Mouse (Mus musculus) neural tube, embryonic 11.5 days (tissue): Measurements from ENCODE around the gene Irx5. TPM values are rescaled to one million over a fixed set of nuclear protein-coding genes. Genes with fewer than 3 reads are reported as not detected.

Source experiments
- ATAC-seq: fragments of 200-750 bp; cut with Nextera tagmentation; 2 replicates; pipeline ENCODE4 v1.8.0; 2017; ENCODE audit warnings: moderate number of reproducible peaks, mild to moderate bottlenecking, moderate TSS enrichment, moderate library complexity; ENCODE audit not compliant: insufficient read depth, low FRiP score, low TSS enrichment
- DNase-seq: peaks from one replicate; pipeline ENCODE4 v3.0.0-alpha.2; 2015; ENCODE audit warnings: low spot score
- H3K27ac ChIP-seq: fragments of 300-500 bp; sonication (generic); 2 replicates; pipeline ENCODE4 v1.5.1; 2014; ENCODE audit warnings: low read depth, mild to moderate bottlenecking, low read length
- H3K27me3 ChIP-seq: fragments of 300-500 bp; sonication (generic); 2 replicates; pipeline ENCODE4 v1.6.1; 2014; ENCODE audit warnings: mild to moderate bottlenecking, low read length, mixed read lengths; ENCODE audit not compliant: control insufficient read depth, insufficient read depth
- H3K36me3 ChIP-seq: fragments of 300-500 bp; sonication (generic); 2 replicates; pipeline ENCODE4 v1.6.1; 2014; ENCODE audit warnings: mild to moderate bottlenecking, low read length, moderate library complexity, mixed read lengths; ENCODE audit not compliant: control insufficient read depth, insufficient read depth
- H3K4me1 ChIP-seq: fragments of 300-500 bp; sonication (generic); 2 replicates; pipeline ENCODE4 v1.6.1; 2014; ENCODE audit warnings: low read length, mixed read lengths; ENCODE audit not compliant: control insufficient read depth, insufficient read depth
- H3K4me2 ChIP-seq: fragments of 300-500 bp; sonication (generic); 2 replicates; pipeline ENCODE4 v1.6.1; 2014; ENCODE audit warnings: low read depth, mild to moderate bottlenecking, moderate library complexity
- H3K4me3 ChIP-seq: fragments of 300-500 bp; sonication (generic); 2 replicates; pipeline ENCODE4 v1.5.1; 2014; ENCODE audit warnings: low read depth, low read length
- H3K9ac ChIP-seq: fragments of 300-500 bp; sonication (generic); 2 replicates; pipeline ENCODE4 v1.6.1; 2014; ENCODE audit warnings: mild to moderate bottlenecking, low read length
- H3K9me3 ChIP-seq: fragments of 300-500 bp; sonication (generic); 2 replicates; pipeline ENCODE4 v1.6.1; 2016; ENCODE audit warnings: low read length; ENCODE audit not compliant: control insufficient read depth
- WGBS: fragments of 180-500 bp; shearing (Covaris S2); extraction: QIAGEN DNeasy Blood & Tissue Kit; methylation state at CpG from one replicate; pipeline ENCODE4 v1.1.7; 2014; 5-methylcytosine and 5-hydroxymethylcytosine counted together
- polyA plus RNA-seq: library from polyadenylated mRNA; unstranded; fragments of >200 nt; fragmentation: Nextera tagmentation; extraction: Ambion mirVana; gene quantifications from 2 replicates; pipeline ENCODE4 v1.2.1, GENCODE M21; 2014

Gene Irx5
- polyA plus RNA-seq, 1 experiment from 2014 or later = 19.7 TPM

GRCm38 (mm10) chr8:92364148-92364775 is 6.8 kb downstream of the Irx5 start:
- H3K9me3 ChIP-seq = no peaks in the 10 kb centered on the region
- peaks cover 2% of the 10 kb centered on the region; the same call in 1 of the 2 replicates for H3K36me3 ChIP-seq
- WGBS = 4% methylated on average over 20 of the region's 20 CpGs
- 0 out of 2 replicates have a peak overlapping the region, but pooled peaks have one; percentile 79 for H3K27ac ChIP-seq
- H3K4me3 ChIP-seq = peak overlapping the region; percentile 38
- H3K4me1 ChIP-seq = peaks cover 33% of the 10 kb centered on the region
- no peak for ATAC-seq
- peak overlapping the region; percentile 63 for H3K9ac ChIP-seq
- peak overlapping the region; percentile 60 for H3K4me2 ChIP-seq
- peak; percentile 82 for DNase-seq
- H3K27me3 ChIP-seq = peaks cover 49% of the 10 kb centered on the region

- Histone ChIP-seq H3K4me1 (peaks cover 33% of the 10 kb centered on the region), H3K4me2 (peak overlapping the region; percentile 60), H3K4me3 (peak overlapping the region; percentile 38; the same call in 1 of the 2 replicates), H3K27me3 (peaks cover 46% of the 10 kb centered on the region), H3K9ac (peak overlapping the region; percentile 63), H3K9me3 (no peaks in the 10 kb centered on the region), H3K27ac (no peak overlapping the region), H3K36me3 (peaks cover 2% of the 10 kb centered on the region; the same call in 1 of the 2 replicates)
- ATAC-seq (no peak), DNase-seq (peak; percentile 44)
- WGBS = 9% methylated on average over 20 of the region's 20 CpGs
Measured at GRCm38 (mm10) chr8:92364776-92365240, 7.4 kb downstream of the Irx5 start.

- peak overlapping the region; percentile 60 for H3K4me2 ChIP-seq
- H3K27me3 ChIP-seq = peaks cover 42% of the 10 kb centered on the region
- DNase-seq = peak; percentile 63
- H3K4me1 ChIP-seq = peaks cover 29% of the 10 kb centered on the region
- H3K4me3 ChIP-seq = peak overlapping the region; percentile 38
- H3K9me3 ChIP-seq = no peaks in the 10 kb centered on the region
- H3K9ac ChIP-seq = peak overlapping the region; percentile 36
- 2% methylated on average over 36 of the region's 36 CpGs for WGBS
- 0 out of 2 replicates have a peak overlapping the region, but pooled peaks have one; percentile 8 for H3K27ac ChIP-seq
- no peak for ATAC-seq
- peaks cover 1% of the 10 kb centered on the region; the same call in 1 of the 2 replicates for H3K36me3 ChIP-seq
Measured at GRCm38 (mm10) chr8:92365241-92365943, 8.0 kb downstream of the Irx5 start.

- ATAC-seq = no peak
Measured at GRCm38 (mm10) chr8:92365944-92366735, 8.7 kb downstream of the Irx5 start.

GRCm38 (mm10) chr8:92366736-92367267 is 9.4 kb downstream of the Irx5 start:
- Histone ChIP-seq H3K27me3 (peaks cover 36% of the 10 kb centered on the region), H3K27ac (no peak overlapping the region), H3K36me3 (no peaks in the 10 kb centered on the region), H3K9ac (no peak overlapping the region; the same call in 1 of the 2 replicates), H3K9me3 (no peaks in the 10 kb centered on the region), H3K4me2 (peak overlapping the region; percentile 60), H3K4me1 (peaks cover 27% of the 10 kb centered on the region), H3K4me3 (no peak overlapping the region)
- 2% methylated on average over 20 of the region's 20 CpGs for WGBS
- DNase-seq (peak; percentile 80), ATAC-seq (no peak)

More at GRCm38 (mm10) chr8:92365944-92366735, 8.7 kb downstream of the Irx5 start:
- Histone ChIP-seq H3K27me3 (peaks cover 41% of the 10 kb centered on the region), H3K27ac (0 out of 2 replicates have a peak overlapping the region, but pooled peaks have one; percentile 8), H3K9me3 (no peaks in the 10 kb centered on the region), H3K9ac (peak overlapping the region; percentile 36), H3K36me3 (no peaks in the 10 kb centered on the region), H3K4me2 (peak overlapping the region; percentile 60), H3K4me3 (peak overlapping the region; percentile 15), H3K4me1 (peaks cover 27% of the 10 kb centered on the region)
- no peak for DNase-seq
- whole genome bisulfite sequencing = 3% methylated on average over 26 of the region's 26 CpGs

GRCm38 (mm10) chr8:92379524-92379923 is 22.1 kb downstream of the Irx5 start:
- WGBS = 34% methylated on average over 6 of the region's 6 CpGs
- no peak for ATAC-seq
- H3K27ac ChIP-seq = no peak overlapping the region
- no peaks in the 10 kb centered on the region for H3K9me3 ChIP-seq
- H3K36me3 ChIP-seq = no peaks in the 10 kb centered on the region
- no peaks in the 10 kb centered on the region for H3K27me3 ChIP-seq
- H3K9ac ChIP-seq = no peak overlapping the region
- H3K4me1 ChIP-seq = no peaks in the 10 kb centered on the region
- DNase-seq = no peak
- H3K4me2 ChIP-seq = no peak overlapping the region
- no peak overlapping the region for H3K4me3 ChIP-seq

- no peak overlapping the region for H3K4me3 ChIP-seq
- H3K4me1 ChIP-seq = no peaks in the 10 kb centered on the region
- DNase-seq = no peak
- no peak for ATAC-seq
- no peak overlapping the region for H3K4me2 ChIP-seq
- no peak overlapping the region for H3K27ac ChIP-seq
- no peaks in the 10 kb centered on the region for H3K9me3 ChIP-seq
- no peaks in the 10 kb centered on the region for H3K36me3 ChIP-seq
- H3K9ac ChIP-seq = no peak overlapping the region
- 39% methylated on average over 2 of the region's 2 CpGs for WGBS
- no peaks in the 10 kb centered on the region for H3K27me3 ChIP-seq
Measured at GRCm38 (mm10) chr8:92380571-92380970, 23.1 kb downstream of the Irx5 start.

GRCm38 (mm10) chr8:92387893-92388292 is 30.5 kb downstream of the Irx5 start:
- 77% methylated on average over 4 of the region's 4 CpGs for WGBS
- no peak for ATAC-seq
- no peak for DNase-seq

More at GRCm38 (mm10) chr8:92387893-92388292, 30.5 kb downstream of the Irx5 start:
- no peaks in the 10 kb centered on the region for H3K4me1 ChIP-seq
- no peaks in the 10 kb centered on the region for H3K9me3 ChIP-seq
- no peaks in the 10 kb centered on the region for H3K36me3 ChIP-seq
- H3K4me3 ChIP-seq = no peak overlapping the region
- H3K27ac ChIP-seq = no peak overlapping the region
- no peaks in the 10 kb centered on the region for H3K27me3 ChIP-seq
- no peak overlapping the region for H3K9ac ChIP-seq
- no peak overlapping the region for H3K4me2 ChIP-seq
